Mouse (Mus musculus) ES-Bruce4 (cell line): ENCODE measurements around the gene St3gal6.

Experiments used
- CTCF ChIP-seq: IDR thresholded peaks from one replicate; pipeline ENCODE4 v1.8.1; 2011; ENCODE audit warnings: low read depth, low read length
- EP300 ChIP-seq: IDR thresholded peaks from 2 replicates; pipeline ENCODE4 v1.6.1; 2011; ENCODE audit warnings: low read depth, low read length; ENCODE audit not compliant: insufficient read depth
- POLR2A ChIP-seq: IDR thresholded peaks from one replicate; pipeline ENCODE4 v1.8.1; 2011; ENCODE audit warnings: low read length; ENCODE audit not compliant: insufficient read depth

DNA sequence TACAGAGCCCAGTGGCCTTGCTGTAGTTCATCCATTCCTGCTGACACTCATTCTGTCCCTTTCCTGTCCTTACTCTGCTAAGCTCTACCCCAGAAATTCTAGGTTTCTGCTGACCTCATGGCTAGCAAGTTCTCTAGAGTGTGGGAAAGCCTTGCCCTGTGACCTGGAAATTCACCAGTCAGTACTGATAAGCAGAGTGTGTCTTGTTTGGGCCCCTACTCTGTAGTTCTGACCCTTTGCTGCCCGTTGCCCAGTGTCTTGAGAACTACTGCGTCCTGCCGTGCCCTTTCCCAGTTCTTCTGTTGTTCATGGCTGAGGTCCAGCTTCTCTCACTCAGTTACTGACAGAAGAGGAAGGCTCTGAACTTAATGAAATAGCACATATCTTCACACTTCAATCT is 70.9 kb downstream of the St3gal6 start:
- TF ChIP-seq CTCF (no peak), POLR2A (no peak), EP300 (no peak)
